ENCODE assay signal across 23 mouse cellular contexts in genomic region chr3:27269151-27269550, GRCm38 (mm10). TPM values are rescaled to one million over a fixed set of nuclear protein-coding genes. Genes with fewer than 3 reads are reported as not detected.
DNase-seq lines count a peak whose midpoint lies in the region; ATAC-seq and TF ChIP-seq lines count a peak whose summit lies in the region.
"Had no signal": no experiment of that assay in that cellular context is flagged by ENCODE, and none has a peak within 500 bp of the region (broad histone marks: within the 10 kb centered on the region; RNA-seq: fewer than 3 reads in every experiment).

No protein-coding gene starts in this region.

- no peaks in the 10 kb centered on the region for H3K27me3 ChIP-seq in kidney, adult 2 months (replicated peaks; ENCODE audit: control insufficient read depth, insufficient read depth, low read length)
- H3K27me3 ChIP-seq in lung, embryonic 14.5 days (ENCODE audit: insufficient read depth, low read length), result no peaks in the 10 kb centered on the region
- no peaks in the 10 kb centered on the region for H3K27me3 ChIP-seq in cerebellum, adult 2 months (ENCODE audit: control insufficient read depth, insufficient read depth, low read length)
- H3K27me3 ChIP-seq: embryonic facial prominence, embryonic 15.5 days; heart, embryonic 12.5 days; hindbrain, embryonic 12.5 days had no signal

- H3K4me3 ChIP-seq in kidney, adult 2 months (ENCODE audit: insufficient read depth, low read depth, low read length), result no peak overlapping the region
- no peak overlapping the region for H3K4me3 ChIP-seq in lung, embryonic 14.5 days (ENCODE audit: low read depth, low read length)
- no peak overlapping the region for H3K4me3 ChIP-seq in cerebellum, adult 2 months (replicated peaks; ENCODE audit: insufficient read depth, low read depth, low read length)
- H3K4me3 ChIP-seq: embryonic facial prominence, embryonic 15.5 days; erythroblast, embryonic 14.5 days; forebrain, embryonic 10.5 days; gastrocnemius, adult 2 months; heart, embryonic 12.5 days; hindbrain, embryonic 12.5 days had no signal

- no peaks in the 10 kb centered on the region for H3K9me3 ChIP-seq in lung, embryonic 14.5 days (ENCODE audit: low read depth, low read length)
- H3K9me3 ChIP-seq: embryonic facial prominence, embryonic 15.5 days; forebrain, embryonic 10.5 days; heart, embryonic 12.5 days; hindbrain, embryonic 12.5 days had no signal

- TF ChIP-seq POLR2A in kidney, adult 2 months (IDR thresholded peaks at IDR 0.05; ENCODE audit: low read depth, low read length), result no peak
- TF ChIP-seq POLR2A in cerebellum, adult 2 months (IDR thresholded peaks at IDR 0.05; ENCODE audit: borderline replicate concordance, insufficient read depth, low read length), result no peak

- no peak overlapping the region for H3K4me2 ChIP-seq in lung, embryonic 14.5 days
- H3K4me2 ChIP-seq: embryonic facial prominence, embryonic 15.5 days; heart, embryonic 12.5 days; hindbrain, embryonic 12.5 days had no signal

- DNase-seq in kidney, adult 2 months, result no peak
- DNase-seq in kidney, adult 9 months, result no peak
- peak; percentile 61 for DNase-seq in lung, embryonic 14.5 days
- no peak for DNase-seq in lung, postnatal 25 days (ENCODE audit: low spot score)
- DNase-seq in lung, postnatal 10 days, result peak; percentile 29
- no peak for DNase-seq in lung, adult 18-20 months
- DNase-seq in cerebellum, adult 2 months, result no peak
- DNase-seq: adrenal gland, adult 2 months; adrenal gland, postnatal 25 days; cerebellum, adult 8-10 months; cerebellum, postnatal 14 days; embryo, embryonic 11 days; gastrocnemius, adult 2 months; gastrocnemius, postnatal 25 days; heart, postnatal 4 days had no signal

- peaks cover 29% of the 10 kb centered on the region for H3K4me1 ChIP-seq in kidney, adult 2 months (ENCODE audit: control insufficient read depth, insufficient read depth, low read length)
- no peaks in the 10 kb centered on the region; the same call in 1 of the 2 replicates for H3K4me1 ChIP-seq in lung, embryonic 14.5 days (ENCODE audit: insufficient read depth)
- H3K4me1 ChIP-seq in cerebellum, adult 2 months (ENCODE audit: control insufficient read depth, insufficient read depth, low read length), result no peaks in the 10 kb centered on the region
- H3K4me1 ChIP-seq: embryonic facial prominence, embryonic 15.5 days; heart, embryonic 12.5 days had no signal

- ATAC-seq in lung, embryonic 14.5 days (ENCODE audit: insufficient read depth), result no peak
- ATAC-seq: forebrain, embryonic 14.5 days; hindbrain, embryonic 16.5 days had no signal

- no peaks in the 10 kb centered on the region for H3K36me3 ChIP-seq in kidney, adult 2 months (ENCODE audit: control insufficient read depth, insufficient read depth, low read length)
- H3K36me3 ChIP-seq in lung, embryonic 14.5 days (ENCODE audit: insufficient read depth), result no peaks in the 10 kb centered on the region
- H3K36me3 ChIP-seq: embryonic facial prominence, embryonic 15.5 days; forebrain, embryonic 10.5 days; heart, embryonic 12.5 days; hindbrain, embryonic 12.5 days had no signal

- 57% methylated on average over 4 of the region's 4 CpGs for WGBS in kidney, adult 2 months
- 37% methylated on average over 4 of the region's 4 CpGs for WGBS in lung, embryonic 14.5 days
- WGBS in cerebellum, adult 2 months, result 64% methylated on average over 4 of the region's 4 CpGs

- no peak overlapping the region for H3K9ac ChIP-seq in lung, embryonic 14.5 days
- H3K9ac ChIP-seq: embryonic facial prominence, embryonic 15.5 days; heart, embryonic 12.5 days; hindbrain, embryonic 12.5 days had no signal

- TF ChIP-seq CTCF in kidney, adult 2 months (conservative IDR thresholded peaks at IDR 0.05; ENCODE audit: insufficient read depth, insufficient read length, low read depth, low read length), result no peak
- no peak for TF ChIP-seq CTCF in lung, embryonic 14.5 days (IDR thresholded peaks at IDR 0.05; ENCODE audit: low read depth)
- no peak for TF ChIP-seq CTCF in cerebellum, adult 2 months (IDR thresholded peaks at IDR 0.05; ENCODE audit: borderline replicate concordance, insufficient read depth, low read depth, low read length)

- peak overlapping the region; percentile 22 for H3K27ac ChIP-seq in kidney, adult 2 months (ENCODE audit: insufficient read depth, low read depth, low read length)
- no peak overlapping the region; the same call in 1 of the 2 replicates for H3K27ac ChIP-seq in lung, embryonic 14.5 days (ENCODE audit: low read depth)
- H3K27ac ChIP-seq in cerebellum, adult 2 months (ENCODE audit: insufficient read depth, low read length), result no peak overlapping the region
- H3K27ac ChIP-seq: forebrain, embryonic 10.5 days; hindbrain, embryonic 12.5 days had no signal

RNA-seq across cellular contexts. Expression of gene Tnfsf10, which starts 47.7 kb away (rescaled TPM):
- polyA plus RNA-seq in kidney, adult 2 months (2012; rRNA removed), result 11.5 and 12.8 TPM in 2 replicates
- polyA plus RNA-seq in lung, embryonic 14.5 days (2014; fragmentation: Nextera tagmentation; extraction: Ambion mirVana), result 1.6 and 2.1 TPM in 2 replicates
- 1.6 and 2.0 TPM in 2 replicates for polyA plus RNA-seq in cerebellum, adult 2 months (2012; rRNA removed)
- polyA plus RNA-seq: embryonic facial prominence, embryonic 11.5 days; erythroblast, embryonic 14.5 days; forebrain, embryonic 10.5 days; heart, embryonic 12.5 days; hindbrain, embryonic 12.5 days had no signal

Comparison
In these comparisons a context has a peak if more than half of its experiments do, and no peak if none do; other contexts are left out.
1. DNase-seq: peak in lung, embryonic 14.5 days (single experiment) and lung, postnatal 10 days (single experiment); none in kidney, adult 2 months (single experiment), kidney, adult 9 months (single experiment), lung, postnatal 25 days (single experiment), lung, adult 18-20 months (0 of 2) and cerebellum, adult 2 months (0 of 2).